Mouse (Mus musculus) liver, embryonic 13.5 days (tissue): ENCODE data around the gene Cd200r3. TPM values are rescaled to one million over a fixed set of nuclear protein-coding genes. Genes with fewer than 3 reads are reported as not detected.

Source experiments
- ATAC-seq: fragments of 200-750 bp; cut with Nextera tagmentation; 2 replicates; pipeline ENCODE4 v1.8.0; 2017; ENCODE audit warnings: low read depth, mild to moderate bottlenecking, moderate number of reproducible peaks, moderate library complexity
- DNase-seq: peaks from one replicate; pipeline ENCODE4 v3.0.0; 2022
- H3K27ac ChIP-seq: fragments of 300-500 bp; sonication (generic); 2 replicates; pipeline ENCODE4 v1.5.1; 2015; ENCODE audit warnings: moderate library complexity, mild to moderate bottlenecking, inconsistent platforms
- H3K27me3 ChIP-seq: fragments of 300-500 bp; sonication (generic); 2 replicates; pipeline ENCODE4 v1.6.1; 2015; ENCODE audit warnings: mild to moderate bottlenecking, inconsistent platforms
- H3K36me3 ChIP-seq: fragments of 300-500 bp; sonication (generic); 2 replicates; pipeline ENCODE4 v1.6.1; 2015; ENCODE audit warnings: mild to moderate bottlenecking, inconsistent platforms
- H3K4me1 ChIP-seq: fragments of 300-500 bp; sonication (generic); replicated peaks from 2 replicates; pipeline ENCODE4 v1.6.1; 2015; ENCODE audit warnings: inconsistent platforms
- H3K4me2 ChIP-seq: fragments of 300-500 bp; sonication (generic); 2 replicates; pipeline ENCODE4 v1.6.1; 2015; ENCODE audit warnings: inconsistent platforms, mild to moderate bottlenecking, moderate library complexity
- H3K4me3 ChIP-seq: fragments of 300-500 bp; sonication (generic); replicated peaks from 2 replicates; pipeline ENCODE4 v1.5.1; 2015; ENCODE audit warnings: mild to moderate bottlenecking, inconsistent platforms
- H3K9ac ChIP-seq: fragments of 300-500 bp; sonication (generic); 2 replicates; pipeline ENCODE4 v1.6.1; 2015; ENCODE audit warnings: mild to moderate bottlenecking, inconsistent platforms
- H3K9me3 ChIP-seq: fragments of 300-500 bp; sonication (generic); replicated peaks from 2 replicates; pipeline ENCODE4 v1.6.1; 2016; ENCODE audit warnings: inconsistent platforms
- WGBS: fragments of 180-500 bp; shearing (Covaris S2); methylation state at CpG from one replicate; pipeline ENCODE4 v1.1.7; 2015; ENCODE audit not compliant: insufficient replicate concordance; 5-methylcytosine and 5-hydroxymethylcytosine counted together
- polyA plus RNA-seq: library from polyadenylated mRNA; unstranded; fragments of >200 nt; fragmentation: Nextera tagmentation; extraction: Ambion mirVana; gene quantifications from 2 replicates; pipeline ENCODE4 v1.2.1, GENCODE M21; 2015

Gene Cd200r3
- polyA plus RNA-seq, 1 experiment from 2014 or later, result 0.68 TPM

- no peak overlapping the region for H3K27ac ChIP-seq
- DNase-seq (no peak), ATAC-seq (no peak)
- no peaks in the 10 kb centered on the region for H3K4me1 ChIP-seq
- no peaks in the 10 kb centered on the region for H3K27me3 ChIP-seq
- H3K36me3 ChIP-seq, result no peaks in the 10 kb centered on the region
- no peaks in the 10 kb centered on the region for H3K9me3 ChIP-seq
- 56% methylated on average over 2 of the region's 2 CpGs for WGBS
- no peak overlapping the region for H3K9ac ChIP-seq
- no peak overlapping the region for H3K4me3 ChIP-seq
- no peak overlapping the region for H3K4me2 ChIP-seq
Observed at GRCm38 (mm10) chr16:44974042-44974441, 30.6 kb downstream of the Cd200r3 start.

GRCm38 (mm10) chr16:44976081-44976480, 32.6 kb downstream of the Cd200r3 start:
- no peaks in the 10 kb centered on the region for H3K27me3 ChIP-seq
- H3K9me3 ChIP-seq, result no peaks in the 10 kb centered on the region
- H3K27ac ChIP-seq, result no peak overlapping the region
- H3K4me3 ChIP-seq, result no peak overlapping the region
- no peaks in the 10 kb centered on the region for H3K36me3 ChIP-seq
- H3K4me1 ChIP-seq, result no peaks in the 10 kb centered on the region
- no peak for DNase-seq
- no peak overlapping the region for H3K9ac ChIP-seq
- H3K4me2 ChIP-seq, result no peak overlapping the region
- no peak for ATAC-seq

- no peak overlapping the region for H3K27ac ChIP-seq
- ATAC-seq, result no peak
- DNase-seq, result no peak
- no peaks in the 10 kb centered on the region for H3K36me3 ChIP-seq
- 62% methylated on average over 6 of the region's 6 CpGs for WGBS
- no peaks in the 10 kb centered on the region for H3K4me1 ChIP-seq
- no peak overlapping the region for H3K4me3 ChIP-seq
- H3K4me2 ChIP-seq, result no peak overlapping the region
- no peaks in the 10 kb centered on the region for H3K9me3 ChIP-seq
- no peaks in the 10 kb centered on the region for H3K27me3 ChIP-seq
- H3K9ac ChIP-seq, result no peak overlapping the region
Observed at GRCm38 (mm10) chr16:44976892-44977633, 33.6 kb downstream of the Cd200r3 start.

GRCm38 (mm10) chr16:44978193-44978592, 34.7 kb downstream of the Cd200r3 start:
- no peaks in the 10 kb centered on the region for H3K4me1 ChIP-seq
- no peak overlapping the region for H3K4me3 ChIP-seq
- H3K9ac ChIP-seq, result no peak overlapping the region
- H3K4me2 ChIP-seq, result no peak overlapping the region
- DNase-seq (no peak), ATAC-seq (no peak)
- 56% methylated on average over 2 of the region's 2 CpGs for WGBS
- no peaks in the 10 kb centered on the region for H3K36me3 ChIP-seq
- H3K27ac ChIP-seq, result no peak overlapping the region
- H3K9me3 ChIP-seq, result no peaks in the 10 kb centered on the region
- no peaks in the 10 kb centered on the region for H3K27me3 ChIP-seq

- H3K4me3 ChIP-seq, result no peak overlapping the region
- H3K4me2 ChIP-seq, result no peak overlapping the region
- H3K27me3 ChIP-seq, result no peaks in the 10 kb centered on the region
- WGBS, result 61% methylated on average over 3 of the region's 3 CpGs
- H3K4me1 ChIP-seq, result no peaks in the 10 kb centered on the region
- DNase-seq (no peak), ATAC-seq (no peak)
- H3K9ac ChIP-seq, result no peak overlapping the region
- H3K27ac ChIP-seq, result no peak overlapping the region
- no peaks in the 10 kb centered on the region for H3K36me3 ChIP-seq
- H3K9me3 ChIP-seq, result no peaks in the 10 kb centered on the region
Observed at GRCm38 (mm10) chr16:44979355-44979896, 35.9 kb downstream of the Cd200r3 start.

GRCm38 (mm10) chr16:44982972-44983371, 39.5 kb downstream of the Cd200r3 start:
- Histone ChIP-seq H3K9ac (no peak overlapping the region), H3K4me1 (0 out of 2 replicates have a peak, but pooled peaks cover 2% of the 10 kb centered on the region), H3K4me3 (no peak overlapping the region), H3K27ac (no peak overlapping the region), H3K36me3 (no peaks in the 10 kb centered on the region), H3K4me2 (no peak overlapping the region), H3K9me3 (no peaks in the 10 kb centered on the region), H3K27me3 (no peaks in the 10 kb centered on the region)
- 55% methylated on average over 2 of the region's 2 CpGs for WGBS
- no peak for ATAC-seq
- no peak for DNase-seq

- Histone ChIP-seq H3K9me3 (no peaks in the 10 kb centered on the region), H3K4me3 (no peak overlapping the region), H3K9ac (no peak overlapping the region), H3K27me3 (no peaks in the 10 kb centered on the region), H3K4me2 (no peak overlapping the region), H3K27ac (no peak overlapping the region), H3K36me3 (no peaks in the 10 kb centered on the region), H3K4me1 (0 out of 2 replicates have a peak, but pooled peaks cover 2% of the 10 kb centered on the region)
- ATAC-seq (no peak), DNase-seq (no peak)
- WGBS, result 45% methylated on average over 3 of the region's 3 CpGs
Observed at GRCm38 (mm10) chr16:44983379-44984060, 40.0 kb downstream of the Cd200r3 start.

- Histone ChIP-seq H3K4me2 (no peak overlapping the region), H3K9me3 (no peaks in the 10 kb centered on the region), H3K9ac (no peak overlapping the region), H3K4me3 (no peak overlapping the region), H3K27me3 (no peaks in the 10 kb centered on the region), H3K4me1 (0 out of 2 replicates have a peak, but pooled peaks cover 2% of the 10 kb centered on the region), H3K36me3 (no peaks in the 10 kb centered on the region), H3K27ac (no peak overlapping the region)
- no peak for ATAC-seq
- no peak for DNase-seq
Observed at GRCm38 (mm10) chr16:44984111-44984510, 40.6 kb downstream of the Cd200r3 start.

GRCm38 (mm10) chr16:44984925-44985324, 41.4 kb downstream of the Cd200r3 start:
- no peak overlapping the region for H3K4me2 ChIP-seq
- H3K9ac ChIP-seq, result no peak overlapping the region
- H3K4me1 ChIP-seq, result 0 out of 2 replicates have a peak, but pooled peaks cover 2% of the 10 kb centered on the region
- 57% methylated on average over 3 of the region's 3 CpGs for WGBS
- DNase-seq (no peak), ATAC-seq (no peak)
- no peak overlapping the region for H3K4me3 ChIP-seq
- H3K9me3 ChIP-seq, result no peaks in the 10 kb centered on the region
- no peaks in the 10 kb centered on the region for H3K27me3 ChIP-seq
- H3K27ac ChIP-seq, result no peak overlapping the region
- H3K36me3 ChIP-seq, result no peaks in the 10 kb centered on the region

GRCm38 (mm10) chr16:44986029-44986428, 42.6 kb downstream of the Cd200r3 start:
- no peak overlapping the region for H3K4me2 ChIP-seq
- H3K4me1 ChIP-seq, result 0 out of 2 replicates have a peak, but pooled peaks cover 2% of the 10 kb centered on the region
- no peak overlapping the region for H3K9ac ChIP-seq
- no peaks in the 10 kb centered on the region for H3K27me3 ChIP-seq
- no peak for ATAC-seq
- DNase-seq, result no peak
- H3K4me3 ChIP-seq, result no peak overlapping the region
- 42% methylated on average over 2 of the region's 2 CpGs for WGBS
- H3K36me3 ChIP-seq, result no peaks in the 10 kb centered on the region
- no peaks in the 10 kb centered on the region for H3K9me3 ChIP-seq
- H3K27ac ChIP-seq, result no peak overlapping the region

GRCm38 (mm10) chr16:44988667-44989357, 45.3 kb downstream of the Cd200r3 start:
- WGBS, result 59% methylated on average over 4 of the region's 4 CpGs
- Histone ChIP-seq H3K4me2 (no peak overlapping the region), H3K4me1 (0 out of 2 replicates have a peak, but pooled peaks cover 2% of the 10 kb centered on the region), H3K9ac (no peak overlapping the region), H3K27ac (no peak overlapping the region), H3K27me3 (no peaks in the 10 kb centered on the region), H3K4me3 (no peak overlapping the region), H3K36me3 (no peaks in the 10 kb centered on the region), H3K9me3 (no peaks in the 10 kb centered on the region)
- no peak for DNase-seq
- no peak for ATAC-seq
